Mouse (Mus musculus): ENCODE measurements at regions not wholly inside any gene's neighbourhood (a gene's known extent, or its start where the extent isn't known, plus 50 kb on each side); places are given as distances from the start of the nearest gene placed in this dataset.

- Histone ChIP-seq H3K27me3 (ENCODE audit: control insufficient read depth, insufficient read depth, low read length) (no peaks in the 10 kb centered on the region), H3K4me1 (ENCODE audit: control insufficient read depth, insufficient read depth, low read length) (no peaks in the 10 kb centered on the region), H3K9ac (replicated peaks; ENCODE audit: low read length) (no peak overlapping the region), H3K27ac (replicated peaks; ENCODE audit: low read depth, low read length) (no peak overlapping the region), H3K4me3 (ENCODE audit: low read depth, low read length) (no peak overlapping the region), H3K4me2 (ENCODE audit: low read depth, low read length) (no peak overlapping the region), H3K9me3 (replicated peaks; ENCODE audit: control insufficient read depth, low read length) (no peaks in the 10 kb centered on the region), H3K36me3 (replicated peaks; ENCODE audit: control insufficient read depth, insufficient read depth, low read depth, low read length) (no peaks in the 10 kb centered on the region)
- ATAC-seq (replicated peaks; ENCODE audit: insufficient number of reproducible peaks, low FRiP score, low TSS enrichment, low read depth), result no peak
- 72% methylated on average over 2 of the region's 2 CpGs for WGBS
- no peak for DNase-seq (ENCODE audit: low spot score)
Measured at GRCm38 (mm10) chr2:71613216-71613615, 66.7 kb upstream of the Dlx2 start.

GRCm38 (mm10) chr2:71616526-71616925 is 70.0 kb upstream of the Dlx2 start:
- 83% methylated on average over 5 of the region's 5 CpGs for WGBS
- Histone ChIP-seq H3K4me3 (ENCODE audit: low read depth, low read length) (no peak overlapping the region), H3K36me3 (replicated peaks; ENCODE audit: control insufficient read depth, insufficient read depth, low read depth, low read length) (no peaks in the 10 kb centered on the region), H3K4me1 (ENCODE audit: control insufficient read depth, insufficient read depth, low read length) (no peaks in the 10 kb centered on the region), H3K27me3 (ENCODE audit: control insufficient read depth, insufficient read depth, low read length) (no peaks in the 10 kb centered on the region), H3K9ac (replicated peaks; ENCODE audit: low read length) (no peak overlapping the region), H3K27ac (replicated peaks; ENCODE audit: low read depth, low read length) (no peak overlapping the region), H3K4me2 (ENCODE audit: low read depth, low read length) (no peak overlapping the region), H3K9me3 (replicated peaks; ENCODE audit: control insufficient read depth, low read length) (no peaks in the 10 kb centered on the region)
- ATAC-seq (replicated peaks; ENCODE audit: insufficient number of reproducible peaks, low FRiP score, low TSS enrichment, low read depth) (no peak), DNase-seq (ENCODE audit: low spot score) (no peak)

- no peak overlapping the region for H3K27ac ChIP-seq (replicated peaks; ENCODE audit: low read depth, low read length)
Measured at GRCm38 (mm10) chr2:71621458-71621857, 74.9 kb upstream of the Dlx2 start.

GRCm38 (mm10) chr2:71622532-71623099 is 76.1 kb upstream of the Dlx2 start:
- DNase-seq (ENCODE audit: low spot score) (no peak), ATAC-seq (replicated peaks; ENCODE audit: insufficient number of reproducible peaks, low FRiP score, low TSS enrichment, low read depth) (no peak)
- Histone ChIP-seq H3K27me3 (ENCODE audit: control insufficient read depth, insufficient read depth, low read length) (no peaks in the 10 kb centered on the region), H3K4me2 (ENCODE audit: low read depth, low read length) (no peak overlapping the region), H3K4me1 (ENCODE audit: control insufficient read depth, insufficient read depth, low read length) (peaks cover 3% of the 10 kb centered on the region), H3K36me3 (replicated peaks; ENCODE audit: control insufficient read depth, insufficient read depth, low read depth, low read length) (no peaks in the 10 kb centered on the region), H3K9me3 (replicated peaks; ENCODE audit: control insufficient read depth, low read length) (no peaks in the 10 kb centered on the region), H3K27ac (replicated peaks; ENCODE audit: low read depth, low read length) (no peak overlapping the region), H3K4me3 (ENCODE audit: low read depth, low read length) (no peak overlapping the region), H3K9ac (replicated peaks; ENCODE audit: low read length) (no peak overlapping the region)
- 59% methylated on average over 9 of the region's 9 CpGs for WGBS

More at GRCm38 (mm10) chr2:71621458-71621857, 74.9 kb upstream of the Dlx2 start:
- WGBS, result 87% methylated on average over 2 of the region's 2 CpGs
- H3K27me3 ChIP-seq (ENCODE audit: control insufficient read depth, insufficient read depth, low read length), result no peaks in the 10 kb centered on the region
- DNase-seq (ENCODE audit: low spot score), result no peak
- no peak overlapping the region for H3K4me2 ChIP-seq (ENCODE audit: low read depth, low read length)
- no peaks in the 10 kb centered on the region for H3K9me3 ChIP-seq (replicated peaks; ENCODE audit: control insufficient read depth, low read length)
- H3K4me1 ChIP-seq (ENCODE audit: control insufficient read depth, insufficient read depth, low read length), result no peaks in the 10 kb centered on the region
- no peak overlapping the region for H3K4me3 ChIP-seq (ENCODE audit: low read depth, low read length)
- no peak overlapping the region for H3K9ac ChIP-seq (replicated peaks; ENCODE audit: low read length)
- no peaks in the 10 kb centered on the region for H3K36me3 ChIP-seq (replicated peaks; ENCODE audit: control insufficient read depth, insufficient read depth, low read depth, low read length)
- no peak for ATAC-seq (replicated peaks; ENCODE audit: insufficient number of reproducible peaks, low FRiP score, low TSS enrichment, low read depth)

- ATAC-seq (replicated peaks; ENCODE audit: insufficient number of reproducible peaks, low FRiP score, low TSS enrichment, low read depth) (no peak), DNase-seq (ENCODE audit: low spot score) (no peak)
- Histone ChIP-seq H3K4me3 (ENCODE audit: low read depth, low read length) (no peak overlapping the region), H3K9ac (replicated peaks; ENCODE audit: low read length) (no peak overlapping the region), H3K27me3 (ENCODE audit: control insufficient read depth, insufficient read depth, low read length) (no peaks in the 10 kb centered on the region), H3K36me3 (replicated peaks; ENCODE audit: control insufficient read depth, insufficient read depth, low read depth, low read length) (no peaks in the 10 kb centered on the region), H3K4me1 (ENCODE audit: control insufficient read depth, insufficient read depth, low read length) (peaks cover 3% of the 10 kb centered on the region), H3K27ac (replicated peaks; ENCODE audit: low read depth, low read length) (no peak overlapping the region), H3K4me2 (ENCODE audit: low read depth, low read length) (no peak overlapping the region), H3K9me3 (replicated peaks; ENCODE audit: control insufficient read depth, low read length) (no peaks in the 10 kb centered on the region)
- WGBS, result 34% methylated on average over 2 of the region's 2 CpGs
Measured at GRCm38 (mm10) chr2:71623134-71623533, 76.6 kb upstream of the Dlx2 start.

GRCm38 (mm10) chr2:71625298-71625902 is 78.8 kb upstream of the Dlx2 start:
- DNase-seq (ENCODE audit: low spot score) (no peak), ATAC-seq (replicated peaks; ENCODE audit: insufficient number of reproducible peaks, low FRiP score, low TSS enrichment, low read depth) (no peak)
- H3K4me3 ChIP-seq (ENCODE audit: low read depth, low read length), result no peak overlapping the region
- H3K9ac ChIP-seq (replicated peaks; ENCODE audit: low read length), result no peak overlapping the region
- no peak overlapping the region for H3K4me2 ChIP-seq (ENCODE audit: low read depth, low read length)
- no peaks in the 10 kb centered on the region for H3K27me3 ChIP-seq (ENCODE audit: control insufficient read depth, insufficient read depth, low read length)
- no peaks in the 10 kb centered on the region for H3K9me3 ChIP-seq (replicated peaks; ENCODE audit: control insufficient read depth, low read length)
- no peak overlapping the region for H3K27ac ChIP-seq (replicated peaks; ENCODE audit: low read depth, low read length)
- H3K36me3 ChIP-seq (replicated peaks; ENCODE audit: control insufficient read depth, insufficient read depth, low read depth, low read length), result no peaks in the 10 kb centered on the region
- 70% methylated on average over 7 of the region's 7 CpGs for WGBS
- H3K4me1 ChIP-seq (ENCODE audit: control insufficient read depth, insufficient read depth, low read length), result peaks cover 14% of the 10 kb centered on the region

GRCm38 (mm10) chr2:71626404-71626803 is 79.8 kb upstream of the Dlx2 start:
- Histone ChIP-seq H3K27ac (replicated peaks; ENCODE audit: low read depth, low read length) (no peak overlapping the region), H3K9ac (replicated peaks; ENCODE audit: low read length) (no peak overlapping the region), H3K4me1 (ENCODE audit: control insufficient read depth, insufficient read depth, low read length) (peaks cover 14% of the 10 kb centered on the region), H3K36me3 (replicated peaks; ENCODE audit: control insufficient read depth, insufficient read depth, low read depth, low read length) (no peaks in the 10 kb centered on the region), H3K4me3 (ENCODE audit: low read depth, low read length) (no peak overlapping the region), H3K9me3 (replicated peaks; ENCODE audit: control insufficient read depth, low read length) (no peaks in the 10 kb centered on the region), H3K27me3 (ENCODE audit: control insufficient read depth, insufficient read depth, low read length) (no peaks in the 10 kb centered on the region), H3K4me2 (ENCODE audit: low read depth, low read length) (no peak overlapping the region)
- WGBS, result 66% methylated on average over 12 of the region's 12 CpGs
- ATAC-seq (replicated peaks; ENCODE audit: insufficient number of reproducible peaks, low FRiP score, low TSS enrichment, low read depth) (no peak), DNase-seq (ENCODE audit: low spot score) (no peak)

GRCm38 (mm10) chr2:71627097-71627755 is 80.7 kb upstream of the Dlx2 start:
- no peaks in the 10 kb centered on the region for H3K27me3 ChIP-seq (ENCODE audit: control insufficient read depth, insufficient read depth, low read length)
- no peaks in the 10 kb centered on the region for H3K36me3 ChIP-seq (replicated peaks; ENCODE audit: control insufficient read depth, insufficient read depth, low read depth, low read length)
- no peak for DNase-seq (ENCODE audit: low spot score)
- 41% methylated on average over 14 of the region's 14 CpGs for WGBS
- ATAC-seq (replicated peaks; ENCODE audit: insufficient number of reproducible peaks, low FRiP score, low TSS enrichment, low read depth), result no peak
- no peaks in the 10 kb centered on the region for H3K9me3 ChIP-seq (replicated peaks; ENCODE audit: control insufficient read depth, low read length)
- no peak overlapping the region for H3K9ac ChIP-seq (replicated peaks; ENCODE audit: low read length)
- H3K4me3 ChIP-seq (ENCODE audit: low read depth, low read length), result no peak overlapping the region
- H3K27ac ChIP-seq (replicated peaks; ENCODE audit: low read depth, low read length), result no peak overlapping the region
- peaks cover 14% of the 10 kb centered on the region for H3K4me1 ChIP-seq (ENCODE audit: control insufficient read depth, insufficient read depth, low read length)
- H3K4me2 ChIP-seq (ENCODE audit: low read depth, low read length), result no peak overlapping the region
